7 mouse cellular contexts compared by ENCODE assay signal in the genomic region with DNA sequence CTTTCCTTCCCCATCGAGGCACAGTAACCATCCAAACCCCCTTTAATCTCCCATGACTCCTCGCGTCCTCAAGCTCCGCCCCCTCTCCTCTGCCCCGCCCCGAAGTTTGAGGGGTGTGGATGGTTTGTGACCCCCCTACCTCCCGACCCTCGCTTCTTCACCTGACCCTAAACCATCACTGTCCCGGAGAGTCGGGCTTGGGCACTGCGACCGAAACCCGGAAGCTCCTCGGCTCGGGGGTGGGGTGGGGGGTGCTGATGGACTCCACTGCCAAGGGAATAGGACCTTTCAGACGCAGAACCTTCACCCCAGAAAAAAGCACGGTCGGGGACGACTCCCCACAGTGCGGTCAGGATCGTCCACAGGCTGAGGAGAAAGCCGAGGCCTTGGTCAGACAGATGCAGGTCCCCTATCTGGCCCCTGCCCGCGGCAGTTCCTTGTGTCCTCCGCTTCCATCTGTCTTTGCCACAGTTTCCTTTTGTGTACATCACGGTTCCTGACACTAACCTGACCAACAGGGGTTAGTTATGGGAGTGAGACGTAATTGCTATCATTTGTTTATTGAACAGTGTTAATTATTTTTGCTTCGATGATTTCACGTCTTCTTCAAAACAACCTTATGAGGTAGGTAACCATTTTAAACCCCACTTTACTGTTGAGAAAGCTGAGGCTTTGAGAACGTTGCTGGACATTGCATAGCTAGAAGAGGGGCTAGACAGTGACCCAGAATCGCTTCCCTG. TPM values are rescaled to one million over a fixed set of nuclear protein-coding genes. Genes with fewer than 3 reads are reported as not detected.
DNase-seq lines count a peak whose midpoint lies in the region; ATAC-seq and TF ChIP-seq lines count a peak whose summit lies in the region.

No protein-coding gene starts in this region.

- WGBS in lung, embryonic 15.5 days: 2% methylated on average over 31 of the region's 31 CpGs
- 5% methylated on average over 31 of the region's 31 CpGs for WGBS in embryonic facial prominence, embryonic 11.5 days
- 3% methylated on average over 31 of the region's 31 CpGs for WGBS in heart, postnatal 0 days

- H3K27me3 ChIP-seq in lung, embryonic 15.5 days: no peaks in the 10 kb centered on the region
- no peaks in the 10 kb centered on the region for H3K27me3 ChIP-seq in embryonic facial prominence, embryonic 11.5 days (ENCODE audit: control insufficient read depth, insufficient read depth, low read length)
- H3K27me3 ChIP-seq in heart, postnatal 0 days (ENCODE audit: control insufficient read depth, insufficient read depth, low read length): no peaks in the 10 kb centered on the region

- no peak for TF ChIP-seq EP300 in heart, postnatal 0 days (IDR thresholded peaks at IDR 0.05; ENCODE audit: low read depth)

- H3K9me3 ChIP-seq in lung, embryonic 15.5 days: no peaks in the 10 kb centered on the region
- no peaks in the 10 kb centered on the region for H3K9me3 ChIP-seq in embryonic facial prominence, embryonic 11.5 days (replicated peaks; ENCODE audit: control insufficient read depth, low read length)
- no peaks in the 10 kb centered on the region for H3K9me3 ChIP-seq in heart, postnatal 0 days (replicated peaks; ENCODE audit: control insufficient read depth, low read length)

- no peak for TF ChIP-seq CTCF in heart, postnatal 0 days (IDR thresholded peaks at IDR 0.05; ENCODE audit: low read depth)

- DNase-seq in lung, postnatal 4 days: no peak
- no peak for DNase-seq in embryonic facial prominence, embryonic 11.5 days (ENCODE audit: low spot score)
- DNase-seq in heart, postnatal 0 days (ENCODE audit: low spot score): no peak
- no peak for DNase-seq in c-Kit-positive CD71-positive TER-119-positive erythroid progenitor cells, embryonic 14.5 days (ENCODE audit: low spot score)
- no peak for DNase-seq in urinary bladder, postnatal 10 days (ENCODE audit: low spot score)

- H3K9ac ChIP-seq in lung, embryonic 15.5 days: peak overlapping the region; percentile 88
- peak overlapping the region; percentile 78 for H3K9ac ChIP-seq in embryonic facial prominence, embryonic 11.5 days (replicated peaks; ENCODE audit: low read length)
- peak overlapping the region; percentile 80 for H3K9ac ChIP-seq in heart, postnatal 0 days (replicated peaks; ENCODE audit: low read depth, low read length)

- H3K36me3 ChIP-seq in lung, embryonic 15.5 days: peaks cover 18% of the 10 kb centered on the region
- H3K36me3 ChIP-seq in embryonic facial prominence, embryonic 11.5 days (replicated peaks; ENCODE audit: control insufficient read depth, insufficient read depth, low read depth, low read length): peaks cover 5% of the 10 kb centered on the region
- H3K36me3 ChIP-seq in heart, postnatal 0 days (replicated peaks; ENCODE audit: control insufficient read depth, insufficient read depth, low read length): peaks cover 20% of the 10 kb centered on the region

- peak; percentile 68; the same call in 1 of the 2 replicates for ATAC-seq in lung, embryonic 15.5 days (ENCODE audit: borderline replicate concordance, extremely low read depth, low FRiP score, low TSS enrichment)
- ATAC-seq in embryonic facial prominence, embryonic 11.5 days (replicated peaks; ENCODE audit: insufficient number of reproducible peaks, low FRiP score, low TSS enrichment, low read depth): peak; percentile 53
- peak; percentile 48 for ATAC-seq in heart, postnatal 0 days (ENCODE audit: insufficient read depth, low read depth)
- peak; percentile 67 for ATAC-seq in megakaryocyte, adult 5-6 weeks (ENCODE audit: poor library complexity, severe bottlenecking)

- peak overlapping the region; percentile 82 for H3K4me3 ChIP-seq in lung, embryonic 15.5 days
- peak overlapping the region; percentile 67 for H3K4me3 ChIP-seq in embryonic facial prominence, embryonic 11.5 days (ENCODE audit: low read depth, low read length)
- peak overlapping the region; percentile 84 for H3K4me3 ChIP-seq in heart, postnatal 0 days (ENCODE audit: low read depth, low read length)

- peak overlapping the region; percentile 74 for H3K4me2 ChIP-seq in lung, embryonic 15.5 days
- peak overlapping the region; percentile 84 for H3K4me2 ChIP-seq in embryonic facial prominence, embryonic 11.5 days (ENCODE audit: low read depth, low read length)
- H3K4me2 ChIP-seq in heart, postnatal 0 days (ENCODE audit: low read depth, low read length): peak overlapping the region; percentile 76

- H3K27ac ChIP-seq in lung, embryonic 15.5 days: peak overlapping the region; percentile 80
- H3K27ac ChIP-seq in embryonic facial prominence, embryonic 11.5 days (replicated peaks; ENCODE audit: low read depth, low read length): no peak overlapping the region
- H3K27ac ChIP-seq in heart, postnatal 0 days (ENCODE audit: low read depth): peak overlapping the region; percentile 77

- peaks cover 14% of the 10 kb centered on the region for H3K4me1 ChIP-seq in lung, embryonic 15.5 days
- H3K4me1 ChIP-seq in embryonic facial prominence, embryonic 11.5 days (ENCODE audit: control insufficient read depth, insufficient read depth, low read length): no peaks in the 10 kb centered on the region; the same call in none of the 2 replicates
- 0 out of 2 replicates have a peak, but pooled peaks cover 6% of the 10 kb centered on the region for H3K4me1 ChIP-seq in heart, postnatal 0 days (ENCODE audit: control insufficient read depth, insufficient read depth)

RNA-seq across cellular contexts. Expression of a gene that starts 0.5 kb away (rescaled TPM):
- 48.7 and 51.4 TPM in 2 replicates for polyA plus RNA-seq in lung, embryonic 15.5 days (2015; fragmentation: Nextera tagmentation; extraction: Ambion mirVana)
- 40.9 and 50.1 TPM in 2 replicates for polyA plus RNA-seq in embryonic facial prominence, embryonic 11.5 days (2014; fragmentation: Nextera tagmentation; extraction: Ambion mirVana)
- 57.4 and 61.7 TPM in 2 replicates for total RNA-seq in heart, postnatal 0 days (2014; rRNA removed; ENCODE audit: low replicate concordance)
- polyA plus RNA-seq in heart, postnatal 0 days (2015; fragmentation: Nextera tagmentation; extraction: Ambion mirVana): 29.8 and 30.1 TPM in 2 replicates
- total RNA-seq in megakaryocyte, adult 5-6 weeks (2015): 20.8 and 22.0 TPM in 2 replicates
- 27.0 and 27.5 TPM in 2 replicates for total RNA-seq in megakaryocyte, adult 5-6 weeks (2017)

RNA-seq across cellular contexts. Expression of a gene that starts 11.2 kb away (rescaled TPM):
- polyA plus RNA-seq in lung, embryonic 15.5 days (2015; fragmentation: Nextera tagmentation; extraction: Ambion mirVana): 13.3 and 13.6 TPM in 2 replicates
- polyA plus RNA-seq in embryonic facial prominence, embryonic 11.5 days (2014; fragmentation: Nextera tagmentation; extraction: Ambion mirVana): 15.1 and 17.3 TPM in 2 replicates
- 32.5 and 36.2 TPM in 2 replicates for total RNA-seq in heart, postnatal 0 days (2014; rRNA removed; ENCODE audit: low replicate concordance)
- polyA plus RNA-seq in heart, postnatal 0 days (2015; fragmentation: Nextera tagmentation; extraction: Ambion mirVana): 5.2 and 5.4 TPM in 2 replicates
- 24.9 and 26.9 TPM in 2 replicates for total RNA-seq in megakaryocyte, adult 5-6 weeks (2015)
- 25.5 and 25.7 TPM in 2 replicates for total RNA-seq in megakaryocyte, adult 5-6 weeks (2017)

RNA-seq across cellular contexts. Expression of a gene that starts 16.7 kb away (rescaled TPM):
- 0.09 and 0.10 TPM in 2 replicates for polyA plus RNA-seq in lung, embryonic 15.5 days (2015; fragmentation: Nextera tagmentation; extraction: Ambion mirVana)
- polyA plus RNA-seq in embryonic facial prominence, embryonic 11.5 days (2014; fragmentation: Nextera tagmentation; extraction: Ambion mirVana): 0.11 TPM in 1 of 2 replicates, not detected in the other
- total RNA-seq in heart, postnatal 0 days (2014; rRNA removed; ENCODE audit: low replicate concordance): 0.99 and 1.2 TPM in 2 replicates
- polyA plus RNA-seq in heart, postnatal 0 days (2015; fragmentation: Nextera tagmentation; extraction: Ambion mirVana): 0.07 TPM in 2 replicates
- total RNA-seq in megakaryocyte, adult 5-6 weeks (2015): 0.04 TPM in 1 of 2 replicates, not detected in the other
- total RNA-seq in megakaryocyte, adult 5-6 weeks (2017): not detected in 2 replicates

RNA-seq across cellular contexts. Expression of a gene that starts 34.3 kb away (rescaled TPM):
- polyA plus RNA-seq in lung, embryonic 15.5 days (2015; fragmentation: Nextera tagmentation; extraction: Ambion mirVana): 83.5 and 86.1 TPM in 2 replicates
- 81.0 and 84.5 TPM in 2 replicates for polyA plus RNA-seq in embryonic facial prominence, embryonic 11.5 days (2014; fragmentation: Nextera tagmentation; extraction: Ambion mirVana)
- 30.8 and 34.5 TPM in 2 replicates for total RNA-seq in heart, postnatal 0 days (2014; rRNA removed; ENCODE audit: low replicate concordance)
- polyA plus RNA-seq in heart, postnatal 0 days (2015; fragmentation: Nextera tagmentation; extraction: Ambion mirVana): 36.5 and 42.5 TPM in 2 replicates
- total RNA-seq in megakaryocyte, adult 5-6 weeks (2015): 19.6 and 22.4 TPM in 2 replicates
- total RNA-seq in megakaryocyte, adult 5-6 weeks (2017): 82.8 and 90.2 TPM in 2 replicates

RNA-seq across cellular contexts. Expression of a gene that starts 36.6 kb away (rescaled TPM):
- polyA plus RNA-seq in lung, embryonic 15.5 days (2015; fragmentation: Nextera tagmentation; extraction: Ambion mirVana): 19.9 and 20.4 TPM in 2 replicates
- polyA plus RNA-seq in embryonic facial prominence, embryonic 11.5 days (2014; fragmentation: Nextera tagmentation; extraction: Ambion mirVana): 20.8 and 20.9 TPM in 2 replicates
- total RNA-seq in heart, postnatal 0 days (2014; rRNA removed; ENCODE audit: low replicate concordance): 3.9 and 5.6 TPM in 2 replicates
- polyA plus RNA-seq in heart, postnatal 0 days (2015; fragmentation: Nextera tagmentation; extraction: Ambion mirVana): 2.2 and 2.9 TPM in 2 replicates
- total RNA-seq in megakaryocyte, adult 5-6 weeks (2015): 8.7 and 12.8 TPM in 2 replicates
- total RNA-seq in megakaryocyte, adult 5-6 weeks (2017): 4.6 and 5.0 TPM in 2 replicates
